Mouse (Mus musculus): ENCODE data around the gene Olfr153. TPM values are rescaled to one million over a fixed set of nuclear protein-coding genes. Genes with fewer than 3 reads are reported as not detected.
"Not testable (repeated sequence)": the region's sequence is repeated elsewhere in the genome, so short reads cannot be mapped to it uniquely, and the experiment has no call there.

Gene Olfr153
- polyA plus RNA-seq, 1 experiment from 2014 or later = not detected

- no peak overlapping the region for H3K9ac ChIP-seq (ENCODE audit: low read length)
- no peaks in the 10 kb centered on the region for H3K4me1 ChIP-seq (ENCODE audit: control insufficient read depth, insufficient read depth, low read length)
- ATAC-seq (ENCODE audit: low FRiP score) (no peak), DNase-seq (ENCODE audit: low spot score, missing footprints) (no peak)
- no peaks in the 10 kb centered on the region for H3K9me3 ChIP-seq (ENCODE audit: control insufficient read depth, low read length)
- no peaks in the 10 kb centered on the region for H3K27me3 ChIP-seq (ENCODE audit: control insufficient read depth, insufficient read depth, low read length)
- H3K27ac ChIP-seq (ENCODE audit: low read depth, low read length) = no peak overlapping the region
- no peaks in the 10 kb centered on the region for H3K36me3 ChIP-seq (ENCODE audit: control insufficient read depth, insufficient read depth, low read length)
- H3K4me2 ChIP-seq = no peak overlapping the region
- H3K4me3 ChIP-seq (ENCODE audit: low read depth, low read length) = no peak overlapping the region
- 56% methylated on average over 2 of the region's 2 CpGs for WGBS
These were observed 3.2 kb downstream of the Olfr153 start for GRCm38 (mm10) chr2:87534826-87535225.

- no peaks in the 10 kb centered on the region for H3K4me1 ChIP-seq (ENCODE audit: control insufficient read depth, insufficient read depth, low read length)
- no peaks in the 10 kb centered on the region for H3K27me3 ChIP-seq (ENCODE audit: control insufficient read depth, insufficient read depth, low read length)
- 96% methylated on average over 1 of the region's 1 CpGs for WGBS
- no peak within 1 kb of the TSS for H3K4me2 ChIP-seq
- no peak within 1 kb of the TSS for H3K4me3 ChIP-seq (ENCODE audit: low read depth, low read length)
- no peak within 1 kb of the TSS for H3K27ac ChIP-seq (ENCODE audit: low read depth, low read length)
- H3K36me3 ChIP-seq (ENCODE audit: control insufficient read depth, insufficient read depth, low read length) = no peaks in the 10 kb centered on the region; the same call in 1 of the 2 replicates
- ATAC-seq (ENCODE audit: low FRiP score) = no peak
- DNase-seq (ENCODE audit: low spot score, missing footprints) = no peak
- H3K9me3 ChIP-seq (ENCODE audit: control insufficient read depth, low read length) = no peaks in the 10 kb centered on the region
- H3K9ac ChIP-seq (ENCODE audit: low read length) = no peak within 1 kb of the TSS
These were observed 13.8 kb downstream of the Olfr153 start, which contains the start of gene Olfr1128 for GRCm38 (mm10) chr2:87545442-87545841. Gene Olfr1128 (minus strand): TSS chr2:87545542.

- not testable (repeated sequence) for ATAC-seq (ENCODE audit: low FRiP score); H3K27me3 ChIP-seq (ENCODE audit: control insufficient read depth, insufficient read depth, low read length); DNase-seq (ENCODE audit: low spot score, missing footprints); H3K9me3 ChIP-seq (ENCODE audit: control insufficient read depth, low read length); H3K9ac ChIP-seq (ENCODE audit: low read length); H3K4me3 ChIP-seq (ENCODE audit: low read depth, low read length); H3K4me2 ChIP-seq; H3K36me3 ChIP-seq (ENCODE audit: control insufficient read depth, insufficient read depth, low read length); H3K27ac ChIP-seq (ENCODE audit: low read depth, low read length); H3K4me1 ChIP-seq (ENCODE audit: control insufficient read depth, insufficient read depth, low read length)
- 86% methylated on average over 1 of the region's 1 CpGs for WGBS
These were observed 42.0 kb downstream of the Olfr153 start, which contains the start of gene Olfr1129 for GRCm38 (mm10) chr2:87573602-87574001. Gene Olfr1129 (plus strand): TSS chr2:87573902.

Other genes starting within 250 kb of the Olfr153 start
- gene Olfr1118, start 224.2 kb upstream of the Olfr153 start, polyA plus RNA-seq (2014; fragmentation: Nextera tagmentation; extraction: Ambion mirVana) = not detected in 2 replicates
- not detected in 2 replicates for gene Olfr1120, start 177.0 kb upstream of the Olfr153 start, polyA plus RNA-seq (2014; fragmentation: Nextera tagmentation; extraction: Ambion mirVana)
- gene Olfr1121, start 161.9 kb upstream of the Olfr153 start, polyA plus RNA-seq (2014; fragmentation: Nextera tagmentation; extraction: Ambion mirVana) = not detected in 2 replicates
- gene Olfr1122, start 145.9 kb upstream of the Olfr153 start, polyA plus RNA-seq (2014; fragmentation: Nextera tagmentation; extraction: Ambion mirVana) = not detected in 2 replicates
- not detected in 2 replicates for gene Olfr1123, start 115.2 kb upstream of the Olfr153 start, polyA plus RNA-seq (2014; fragmentation: Nextera tagmentation; extraction: Ambion mirVana)
- not detected in 2 replicates for gene Olfr1124, start 101.5 kb upstream of the Olfr153 start, polyA plus RNA-seq (2014; fragmentation: Nextera tagmentation; extraction: Ambion mirVana)
- gene Olfr1126, start 77.8 kb upstream of the Olfr153 start, polyA plus RNA-seq (2014; fragmentation: Nextera tagmentation; extraction: Ambion mirVana) = not detected in 2 replicates
- gene Pramel7, start 34.7 kb upstream of the Olfr153 start, polyA plus RNA-seq (2014; fragmentation: Nextera tagmentation; extraction: Ambion mirVana) = not detected in 2 replicates
- gene Pramel6, start 25.2 kb upstream of the Olfr153 start, polyA plus RNA-seq (2014; fragmentation: Nextera tagmentation; extraction: Ambion mirVana) = not detected in 2 replicates
- not detected in 2 replicates for gene Olfr1128, start 13.7 kb downstream of the Olfr153 start, polyA plus RNA-seq (2014; fragmentation: Nextera tagmentation; extraction: Ambion mirVana)
- gene Olfr1129, start 42.1 kb downstream of the Olfr153 start, polyA plus RNA-seq (2014; fragmentation: Nextera tagmentation; extraction: Ambion mirVana) = not detected in 2 replicates
- gene Olfr1130, start 74.4 kb downstream of the Olfr153 start, polyA plus RNA-seq (2014; fragmentation: Nextera tagmentation; extraction: Ambion mirVana) = not detected in 2 replicates
- gene Olfr1131, start 95.3 kb downstream of the Olfr153 start, polyA plus RNA-seq (2014; fragmentation: Nextera tagmentation; extraction: Ambion mirVana) = not detected in 2 replicates
- not detected in 2 replicates for gene Olfr1132, start 105.7 kb downstream of the Olfr153 start, polyA plus RNA-seq (2014; fragmentation: Nextera tagmentation; extraction: Ambion mirVana)
- gene Olfr1133, start 115.6 kb downstream of the Olfr153 start, polyA plus RNA-seq (2014; fragmentation: Nextera tagmentation; extraction: Ambion mirVana) = not detected in 2 replicates
- not detected in 2 replicates for gene Olfr1134, start 126.7 kb downstream of the Olfr153 start, polyA plus RNA-seq (2014; fragmentation: Nextera tagmentation; extraction: Ambion mirVana)
- not detected in 2 replicates for gene Olfr1135, start 141.9 kb downstream of the Olfr153 start, polyA plus RNA-seq (2014; fragmentation: Nextera tagmentation; extraction: Ambion mirVana)
- gene Olfr1136, start 162.2 kb downstream of the Olfr153 start, polyA plus RNA-seq (2014; fragmentation: Nextera tagmentation; extraction: Ambion mirVana) = not detected in 2 replicates
- not detected in 2 replicates for gene Olfr1137, start 181.4 kb downstream of the Olfr153 start, polyA plus RNA-seq (2014; fragmentation: Nextera tagmentation; extraction: Ambion mirVana)
- not detected in 2 replicates for gene Olfr1138, start 208.2 kb downstream of the Olfr153 start, polyA plus RNA-seq (2014; fragmentation: Nextera tagmentation; extraction: Ambion mirVana)
- gene Olfr1140, start 212.0 kb downstream of the Olfr153 start, polyA plus RNA-seq (2014; fragmentation: Nextera tagmentation; extraction: Ambion mirVana) = not detected in 2 replicates
- not detected in 2 replicates for gene Olfr1141, start 222.2 kb downstream of the Olfr153 start, polyA plus RNA-seq (2014; fragmentation: Nextera tagmentation; extraction: Ambion mirVana)
- gene Olfr152, start 247.7 kb downstream of the Olfr153 start, polyA plus RNA-seq (2014; fragmentation: Nextera tagmentation; extraction: Ambion mirVana) = not detected in 2 replicates